Mouse (Mus musculus): ENCODE measurements around the gene Rpa1. TPM values are rescaled to one million over a fixed set of nuclear protein-coding genes. Genes with fewer than 3 reads are reported as not detected.

The Rpa1 gene
- total and polyA plus RNA-seq, 3 experiments, result 230 to 357 (median 287) TPM

DNA sequence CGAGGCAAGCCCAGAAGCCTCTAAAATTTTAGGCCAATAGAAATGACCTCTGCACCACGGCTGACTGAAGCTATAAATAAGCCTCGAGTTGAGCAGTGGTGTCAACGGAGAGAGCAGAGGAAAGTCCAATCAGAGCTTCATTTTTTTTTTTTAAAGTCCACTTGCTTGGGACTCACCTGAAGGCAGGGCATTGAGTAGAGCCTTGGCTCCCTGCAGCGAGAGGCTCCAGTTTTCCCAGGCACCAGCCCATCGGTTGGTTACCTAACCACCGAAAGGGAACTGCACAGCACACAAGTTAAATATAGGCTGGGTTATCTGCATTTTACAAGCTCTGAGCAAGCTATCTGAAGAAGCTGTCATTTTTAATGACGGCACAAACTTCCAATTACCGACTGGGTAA is 53.3 kb downstream of the Rpa1 start:
- no peak for DNase-seq (ENCODE audit: extremely low read depth)
- dilution Hi-C loops (cut with MboI; ENCODE audit: extremely low pct_ligation_motif_present, extremely low pct_unique_long_range_greater_than_20kb, low sequenced_read_pairs), result no loop called here
- Histone ChIP-seq H3K4me1 (ENCODE audit: control insufficient read depth in 1 of 2, insufficient read depth in 2 of 2) (peaks cover 0 to 13% of the 10 kb centered on the region in 2 experiments; a peak in 2 of 4 replicates), H3K27ac (ENCODE audit: insufficient read depth, low read depth) (no peak overlapping the region), H3K4me3 (replicated peaks in 1 of 3; ENCODE audit: low read depth in 2 of 3, low read length in 2 of 3, poor library complexity in 1 of 3) (no peak overlapping the region), H3K27me3 (replicated peaks) (peaks cover 3% of the 10 kb centered on the region), H3K9me3 (replicated peaks; ENCODE audit: low read length) (no peaks in the 10 kb centered on the region), H3K4me2 (ENCODE audit: insufficient read depth, low read depth, poor library complexity, severe bottlenecking) (peak overlapping the region; percentile 74), H3K79me2 (replicated peaks; ENCODE audit: control insufficient read depth, extremely low read depth, insufficient read depth, poor library complexity, severe bottlenecking) (no peaks in the 10 kb centered on the region), H3K9ac (ENCODE audit: insufficient read depth, low read depth) (no peak overlapping the region), H3K36me3 (replicated peaks in 1 of 2; ENCODE audit: control insufficient read depth in 1 of 2, insufficient read depth in 1 of 2, low read length in 1 of 2) (peaks cover 6 to 15% of the 10 kb centered on the region in 2 experiments)
- in situ Hi-C loops (cut with MboI; ENCODE audit: low pct_ligation_motif_present, low pct_unique_long_range_greater_than_20kb, low sequenced_read_pairs), result loop anchor here (25.0 kb wide), 1 partner anchor 308 kb away; no protein-coding TSS in a partner anchor
- TF ChIP-seq UBTF (IDR thresholded peaks at IDR 0.05; ENCODE audit: low read depth, low read length), result no peak
- peak; percentile 41; the same call in 1 of the 2 replicates for TF ChIP-seq ZNF384 (IDR thresholded peaks at IDR 0.05; ENCODE audit: low read depth, low read length)
- peak; percentile 23; the same call in 1 of the 2 replicates for TF ChIP-seq MEF2A (IDR thresholded peaks at IDR 0.05; ENCODE audit: borderline replicate concordance, low read depth, low read length)

- Histone ChIP-seq H3K27me3 (replicated peaks) (peaks cover 3% of the 10 kb centered on the region), H3K79me2 (replicated peaks; ENCODE audit: control insufficient read depth, extremely low read depth, insufficient read depth, poor library complexity, severe bottlenecking) (no peaks in the 10 kb centered on the region), H3K4me2 (ENCODE audit: insufficient read depth, low read depth, poor library complexity, severe bottlenecking) (no peak overlapping the region), H3K4me3 (replicated peaks in 1 of 3; ENCODE audit: low read depth in 2 of 3, low read length in 2 of 3, poor library complexity in 1 of 3) (no peak overlapping the region), H3K9me3 (replicated peaks; ENCODE audit: low read length) (no peaks in the 10 kb centered on the region), H3K36me3 (replicated peaks in 1 of 2; ENCODE audit: control insufficient read depth in 1 of 2, insufficient read depth in 1 of 2, low read length in 1 of 2) (peaks cover 0 to 6% of the 10 kb centered on the region in 2 experiments), H3K9ac (ENCODE audit: insufficient read depth, low read depth) (no peak overlapping the region), H3K4me1 (ENCODE audit: control insufficient read depth in 1 of 2, insufficient read depth in 2 of 2) (peaks cover 4 to 20% of the 10 kb centered on the region in 2 experiments), H3K27ac (ENCODE audit: insufficient read depth, low read depth) (no peak overlapping the region)
- TF ChIP-seq SMC3 (IDR thresholded peaks at IDR 0.05; ENCODE audit: low read depth, low read length) (no peak), MAZ (IDR thresholded peaks at IDR 0.05; ENCODE audit: low read depth, low read length) (no peak), MYC (IDR thresholded peaks at IDR 0.05; ENCODE audit: low read depth, low read length) (no peak), ZC3H11A (IDR thresholded peaks at IDR 0.05; ENCODE audit: low read depth, low read length) (no peak), ETS1 (conservative IDR thresholded peaks at IDR 0.05; ENCODE audit: low read depth, low read length) (no peak), PAX5 (IDR thresholded peaks at IDR 0.05; ENCODE audit: low read length) (no peak), GABPA (IDR thresholded peaks at IDR 0.05; ENCODE audit: insufficient replicate concordance, low read depth, low read length) (no peak), MAFK (IDR thresholded peaks at IDR 0.05; ENCODE audit: insufficient replicate concordance, low read length) (no peak), IRF4 (IDR thresholded peaks at IDR 0.05; ENCODE audit: low read depth, low read length) (no peak), SIN3A (IDR thresholded peaks at IDR 0.05; ENCODE audit: low read length) (no peak), TBP (conservative IDR thresholded peaks at IDR 0.05; ENCODE audit: low read depth, low read length) (no peak), ELF1 (IDR thresholded peaks at IDR 0.05; ENCODE audit: low read depth, low read length) (no peak), ZNF384 (IDR thresholded peaks at IDR 0.05; ENCODE audit: low read depth, low read length) (no peak), MAX (IDR thresholded peaks at IDR 0.05; ENCODE audit: low read length) (no peak), ZMIZ1 (IDR thresholded peaks at IDR 0.05; ENCODE audit: low read depth, low read length) (no peak), HCFC1 (IDR thresholded peaks at IDR 0.05; ENCODE audit: low read depth, low read length) (no peak), POLR2A (IDR thresholded peaks at IDR 0.05; ENCODE audit: low read depth, low read length) (no peak), CTCF (conservative IDR thresholded peaks at IDR 0.05 in 1 of 2, IDR thresholded peaks at IDR 0.05 in 1 of 2; ENCODE audit: low read depth in 2 of 2, low read length in 2 of 2) (no peak), CHD2 (IDR thresholded peaks at IDR 0.05; ENCODE audit: low read length) (no peak)
- dilution Hi-C loops (cut with MboI; ENCODE audit: extremely low pct_ligation_motif_present, extremely low pct_unique_long_range_greater_than_20kb, low sequenced_read_pairs) (no loop called here), in situ Hi-C loops (cut with MboI; ENCODE audit: low pct_ligation_motif_present, low pct_unique_long_range_greater_than_20kb, low sequenced_read_pairs) (loop anchor here (25.0 kb wide), 1 partner anchor 307 kb away; no protein-coding TSS in a partner anchor)
- no peak for DNase-seq (ENCODE audit: extremely low read depth)
These were observed 54.2 kb downstream of the Rpa1 start for GRCm38 (mm10) chr11:75293852-75294361.
